Mouse (Mus musculus): ENCODE measurements around the gene Krtap19-5.

The Krtap19-5 gene

GRCm38 (mm10) chr16:88896357-88896756 lies at the start of gene Krtap19-5:
Gene Krtap19-5, minus strand, starts transcription at chr16:88896457.
- no peak for DNase-seq (ENCODE audit: low read depth in 2 of 2, low spot score in 2 of 2)

DNA sequence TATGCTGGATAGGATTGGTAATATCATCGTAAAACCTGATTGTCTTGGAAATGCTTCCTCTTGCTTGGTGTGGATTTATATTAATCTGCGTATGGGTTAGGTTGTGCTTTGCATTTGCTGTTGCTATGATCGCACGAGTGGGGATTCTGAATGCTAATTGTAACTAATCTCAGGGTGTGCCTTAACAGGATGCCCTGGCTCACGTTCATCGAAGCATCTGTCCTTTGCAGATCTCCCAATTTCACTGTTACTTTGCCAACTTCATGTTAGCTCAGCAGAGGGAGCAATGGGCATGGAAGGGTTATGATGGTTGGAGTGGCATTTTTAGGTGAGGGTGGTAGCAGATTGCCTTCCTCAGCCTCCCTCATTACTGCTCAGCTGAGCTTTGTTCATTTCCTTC lies 44.8 kb upstream of the Krtap19-5 start:
- no peak for DNase-seq (ENCODE audit: low read depth in 2 of 2, low spot score in 2 of 2)

- no peak for DNase-seq (ENCODE audit: low read depth in 2 of 2, low spot score in 2 of 2)
Observed at GRCm38 (mm10) chr16:88938252-88938651, 42.0 kb upstream of the Krtap19-5 start.

GRCm38 (mm10) chr16:88932165-88932564 lies 35.9 kb upstream of the Krtap19-5 start, which contains the start of gene Krtap19-9b:
Gene Krtap19-9b, minus strand, starts transcription at chr16:88932265.
- no peak for DNase-seq (ENCODE audit: low read depth in 2 of 2, low spot score in 2 of 2)

GRCm38 (mm10) chr16:88886870-88887269 lies 9.4 kb downstream of the Krtap19-5 start:
- no peak for DNase-seq (ENCODE audit: low read depth in 2 of 2, low spot score in 2 of 2)

- DNase-seq (ENCODE audit: low read depth in 2 of 2, low spot score in 2 of 2): no peak
Observed at GRCm38 (mm10) chr16:88884989-88885388, 11.3 kb downstream of the Krtap19-5 start, which contains the start of gene Krtap19-4. Gene Krtap19-4, minus strand, starts transcription at chr16:88885089.

- no peak for DNase-seq (ENCODE audit: low read depth in 2 of 2, low spot score in 2 of 2)
Observed at GRCm38 (mm10) chr16:88877938-88878337, 18.3 kb downstream of the Krtap19-5 start, which contains the start of gene Krtap19-3. Gene Krtap19-3, minus strand, starts transcription at chr16:88878038.

GRCm38 (mm10) chr16:88874169-88874568 lies 22.1 kb downstream of the Krtap19-5 start, which contains the start of gene Krtap19-2:
Gene Krtap19-2, minus strand, starts transcription at chr16:88874269.
- DNase-seq (ENCODE audit: low read depth in 2 of 2, low spot score in 2 of 2): no peak

DNA sequence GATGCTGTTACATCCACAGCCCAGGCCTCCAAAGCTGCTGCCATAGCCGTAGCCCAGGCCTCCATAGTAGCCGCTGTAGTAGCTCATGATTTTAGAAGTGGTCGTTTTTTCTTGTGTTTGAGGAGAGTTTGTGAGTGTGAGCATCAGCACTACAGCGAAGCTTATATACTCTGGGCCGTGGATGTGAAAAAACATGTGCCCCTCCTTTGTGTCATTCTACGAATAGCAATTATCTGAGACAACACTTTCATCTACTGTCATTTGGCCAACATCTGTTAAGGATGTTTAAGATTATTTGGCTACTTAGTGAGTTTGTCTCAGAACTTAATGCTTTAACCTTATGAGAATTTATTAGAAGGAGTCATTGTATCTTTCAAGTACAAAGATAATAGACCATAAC lies 26.9 kb downstream of the Krtap19-5 start, which contains the start of gene Krtap19-1:
TSS of gene Krtap19-1 (minus strand) at position 101 of the 400 bp plus-strand sequence.
- no peak for DNase-seq (ENCODE audit: low read depth in 2 of 2, low spot score in 2 of 2)

GRCm38 (mm10) chr16:88864887-88865407 lies 31.3 kb downstream of the Krtap19-5 start:
- DNase-seq (ENCODE audit: low read depth in 2 of 2, low spot score in 2 of 2): no peak

GRCm38 (mm10) chr16:88851450-88851849 lies 44.8 kb downstream of the Krtap19-5 start:
- DNase-seq (ENCODE audit: low read depth in 2 of 2, low spot score in 2 of 2): no peak

DNA sequence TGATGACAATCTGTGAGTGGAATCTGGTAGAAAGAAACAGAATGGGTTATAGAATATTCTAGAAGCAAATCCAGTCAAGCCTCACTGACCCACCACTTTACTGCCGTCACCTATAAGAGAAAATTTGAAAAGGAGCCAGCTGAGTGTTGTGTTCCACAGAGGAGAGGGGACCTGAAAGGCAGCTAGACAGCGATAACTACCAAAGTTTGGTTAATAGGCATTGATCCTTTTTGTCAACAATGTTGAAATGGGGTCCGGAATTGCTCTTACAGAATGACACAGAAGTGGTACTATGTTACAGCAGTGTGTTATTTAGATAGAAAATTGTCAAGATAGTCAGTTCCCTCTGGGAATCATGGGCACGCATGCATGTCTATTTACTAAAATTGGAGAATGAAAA lies 47.7 kb downstream of the Krtap19-5 start:
- DNase-seq (ENCODE audit: low read depth in 2 of 2, low spot score in 2 of 2): no peak

DNA sequence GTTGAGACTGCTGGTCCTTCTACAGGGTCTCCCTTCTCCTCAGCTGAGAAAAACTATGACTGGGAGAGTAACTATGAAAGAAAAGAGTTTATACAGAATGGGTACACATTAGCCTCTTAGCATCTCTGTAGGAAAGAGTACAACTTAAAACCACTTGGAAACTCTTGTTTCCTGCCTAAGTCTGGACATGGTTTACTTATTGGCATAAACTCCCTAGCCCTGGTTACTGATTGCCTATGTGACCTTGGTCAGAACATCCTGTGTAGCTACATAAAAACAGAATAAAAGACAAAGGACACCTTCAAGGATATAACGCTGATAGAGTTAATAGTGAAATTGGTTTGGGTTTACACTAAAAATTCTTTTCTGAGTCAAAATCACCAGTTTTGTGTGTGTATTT lies 48.9 kb downstream of the Krtap19-5 start:
- no peak for DNase-seq (ENCODE audit: low read depth in 2 of 2, low spot score in 2 of 2)
